Mouse (Mus musculus) layer of hippocampus, adult 8-10 months (tissue): Measurements from ENCODE around the gene Etv5. TPM values are rescaled to one million over a fixed set of nuclear protein-coding genes. Genes with fewer than 3 reads are reported as not detected.
A peak's percentile ranks its signal among the peaks of the same experiment; 100 is the strongest.
"Not testable (repeated sequence)": the region's sequence is repeated elsewhere in the genome, so short reads cannot be mapped to it uniquely, and the experiment has no call there.

Source experiments
- DNase-seq, 2 experiments: peaks; one replicate each; pipeline ENCODE4 v3.0.0; 2022; ENCODE audit warnings: low spot score in 2 of 2
- total RNA-seq, 4 experiments: library from RNA; stranded (reverse); gene quantifications; 2 replicates each; pipeline ENCODE4 v1.2.4; 2022

Gene Etv5
- total RNA-seq, 4 experiments from 2014 or later = 44.6 to 57.5 (median 50.9) TPM

DNA sequence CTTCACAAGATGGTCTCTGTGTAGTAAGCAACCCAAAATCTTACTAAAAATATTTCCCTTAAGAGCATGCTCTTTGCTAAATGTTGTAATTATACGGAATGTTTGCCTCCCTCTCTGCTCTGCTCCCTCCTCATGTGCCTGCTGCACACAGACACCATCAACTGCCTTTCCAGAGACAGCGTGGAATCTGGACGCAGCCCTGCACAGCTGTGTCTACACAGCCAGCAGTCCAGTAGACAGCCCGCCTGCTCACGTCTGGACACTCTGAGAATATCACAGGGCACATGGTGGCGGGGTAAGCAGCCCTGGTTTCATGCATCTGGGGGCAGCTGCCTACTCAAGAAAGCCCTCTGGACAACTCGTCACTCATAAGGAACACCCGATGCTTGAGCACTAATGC lies 43.1 kb downstream of the Etv5 start:
- no peak for DNase-seq

DNA sequence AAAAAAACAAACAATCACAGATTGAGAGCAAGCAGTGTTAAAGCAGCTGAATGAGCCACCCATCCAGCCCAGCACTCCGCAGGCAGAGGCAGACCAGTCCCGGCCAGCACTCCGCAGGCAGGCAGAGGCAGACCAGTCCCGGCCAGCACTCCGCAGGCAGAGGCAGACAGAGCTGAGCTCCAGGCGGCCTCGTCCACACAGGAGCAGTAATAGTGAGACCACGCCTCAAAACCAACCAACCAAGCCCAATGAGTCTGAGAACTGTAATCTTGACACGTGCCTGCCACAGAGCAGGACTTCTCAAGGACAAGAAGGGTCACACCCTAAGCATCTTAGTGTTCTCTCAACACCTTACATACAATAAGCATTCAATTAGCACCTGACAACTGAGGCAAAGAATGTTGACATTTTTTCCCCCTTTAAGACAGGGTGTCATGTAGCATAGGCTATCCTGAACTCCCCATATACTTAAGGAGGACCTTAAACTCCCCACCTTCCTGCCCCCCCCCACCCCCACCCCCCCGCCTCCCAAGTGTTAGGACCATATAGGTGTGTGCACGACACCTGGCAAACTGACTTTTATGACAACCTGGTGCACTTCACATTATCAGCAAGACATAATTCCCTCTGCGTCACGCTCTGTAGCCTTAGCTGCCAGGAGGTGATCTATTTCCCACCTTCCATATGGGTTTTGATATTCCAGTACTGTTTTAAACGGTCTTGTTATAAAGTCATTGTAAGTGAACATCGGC lies 44.2 kb downstream of the Etv5 start:
- no peak for DNase-seq

DNA sequence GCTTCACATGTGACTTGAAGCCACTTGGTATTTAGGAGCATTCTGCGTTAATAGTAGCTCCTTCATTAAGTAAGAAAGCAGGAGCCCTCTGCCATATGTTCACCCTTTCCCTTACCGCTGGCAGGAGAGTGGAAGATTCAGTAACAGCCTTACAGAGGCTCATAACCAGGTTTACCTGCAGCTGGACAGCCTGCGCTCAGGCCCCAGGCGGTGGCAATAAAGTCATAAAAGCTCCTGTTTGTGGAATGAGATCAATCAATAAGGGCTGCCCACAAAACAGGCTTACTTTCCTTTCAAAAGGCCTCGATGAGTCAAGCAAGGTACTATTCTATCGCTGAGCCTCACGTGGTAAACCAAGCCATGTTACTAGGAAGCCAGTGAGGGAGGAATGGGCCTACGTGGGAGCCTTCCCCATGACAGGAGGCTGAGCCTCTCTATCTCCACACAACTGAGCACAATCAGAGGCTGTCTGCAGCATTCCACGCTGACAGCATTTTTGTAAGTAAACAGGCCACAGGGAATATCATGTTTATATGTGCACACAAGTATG lies 49.1 kb downstream of the Etv5 start:
- no peak for DNase-seq

DNA sequence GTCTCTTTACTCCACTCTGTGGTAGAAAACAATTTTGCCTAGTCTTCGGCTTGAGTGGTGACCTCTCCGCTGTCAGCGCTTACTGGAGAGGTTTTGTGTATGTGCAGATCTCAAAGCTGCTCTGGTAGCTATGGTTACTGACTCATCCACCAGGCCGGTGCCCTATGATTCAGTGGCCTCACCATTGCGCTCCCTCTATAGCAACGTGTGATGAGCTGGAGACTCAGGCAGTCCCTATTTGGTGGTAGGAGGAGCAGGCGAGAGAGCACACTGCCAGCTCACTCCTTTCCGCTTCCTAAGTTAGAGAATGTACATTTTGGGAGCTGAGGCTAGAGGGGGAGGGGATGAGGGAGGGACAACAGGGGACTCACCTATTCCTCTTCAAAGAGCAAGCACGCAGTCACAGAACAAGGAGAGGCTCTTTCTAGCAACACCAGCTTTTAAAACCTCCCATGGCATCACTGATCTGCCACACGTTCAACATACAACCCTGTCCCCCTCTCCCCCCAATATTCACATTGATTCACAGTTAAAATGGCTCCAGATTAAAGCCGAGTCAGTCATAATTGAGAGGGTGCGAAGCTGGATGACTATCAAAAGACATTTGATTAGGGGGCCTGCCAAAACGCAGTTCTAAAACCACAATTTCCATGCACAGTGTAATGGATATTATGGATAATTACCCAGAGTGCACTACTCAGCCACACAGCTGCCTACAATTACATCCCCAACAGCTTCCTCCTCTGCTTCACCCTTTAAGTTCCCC lies 50.2 kb downstream of the Etv5 start:
- peak in 1 of 2 experiments; percentile 28 for DNase-seq

GRCm38 (mm10) chr16:22387731-22388130 lies 51.8 kb downstream of the Etv5 start:
- no peak for DNase-seq

GRCm38 (mm10) chr16:22382018-22382417 lies 57.5 kb downstream of the Etv5 start:
- not testable (repeated sequence) for DNase-seq

DNA sequence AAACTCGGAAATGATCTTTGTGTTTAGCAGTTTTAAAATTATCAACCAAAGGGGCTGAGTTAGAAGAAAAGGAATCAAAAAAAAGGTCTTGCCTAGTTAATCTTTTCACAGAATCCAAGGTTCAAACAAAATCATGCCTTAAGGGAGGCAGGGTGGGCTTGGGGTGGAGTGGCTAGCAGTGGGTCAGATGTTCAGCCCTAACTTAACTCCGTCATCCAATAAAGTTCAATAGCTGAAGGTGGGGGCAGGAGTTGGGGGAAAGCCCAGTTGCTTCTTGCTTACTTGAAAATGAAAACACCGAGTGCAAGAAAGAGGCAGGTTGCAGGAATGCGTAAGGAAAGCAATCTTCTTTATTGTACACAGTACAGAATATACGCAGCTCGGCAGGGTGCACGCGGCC lies 58.5 kb downstream of the Etv5 start:
- DNase-seq = no peak

DNA sequence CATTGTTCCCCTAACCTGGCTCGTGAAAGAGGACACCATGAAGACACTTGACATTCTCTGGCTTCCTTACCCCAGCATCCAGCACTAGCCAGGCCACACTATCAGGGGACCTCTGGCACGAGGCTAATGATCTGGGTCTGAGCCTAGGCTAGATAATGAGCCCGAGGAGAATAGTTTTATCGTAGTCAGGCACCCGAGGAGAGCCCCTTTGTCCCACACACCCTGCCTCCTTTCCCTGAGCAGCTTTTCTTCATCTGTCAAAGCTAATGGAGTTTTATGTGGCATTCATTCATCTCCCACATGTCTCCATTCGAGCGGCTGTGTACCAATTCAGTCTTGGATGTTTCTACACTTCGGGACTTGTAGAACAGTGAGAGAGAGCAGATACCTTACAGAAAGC lies 59.5 kb downstream of the Etv5 start:
- DNase-seq = no peak

DNA sequence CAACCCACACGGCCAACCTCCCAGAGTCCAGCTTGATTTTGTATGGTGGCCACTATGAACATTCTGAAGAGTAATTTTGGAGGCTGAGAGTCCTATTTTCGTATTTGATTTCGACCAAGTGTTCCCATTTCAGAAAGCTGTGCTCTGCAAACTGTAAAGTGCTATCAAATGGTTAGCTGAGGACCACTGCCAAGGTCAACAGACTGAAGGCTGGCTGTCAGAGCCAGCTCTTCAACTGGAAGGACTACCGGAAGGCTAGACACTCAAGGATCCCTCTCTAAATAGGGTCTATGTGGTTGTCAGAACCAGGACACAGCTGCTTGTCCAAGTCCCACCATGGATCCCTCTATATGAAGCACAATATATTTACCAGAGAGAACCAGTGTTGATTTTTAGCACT lies 60.2 kb downstream of the Etv5 start:
- no peak for DNase-seq

DNA sequence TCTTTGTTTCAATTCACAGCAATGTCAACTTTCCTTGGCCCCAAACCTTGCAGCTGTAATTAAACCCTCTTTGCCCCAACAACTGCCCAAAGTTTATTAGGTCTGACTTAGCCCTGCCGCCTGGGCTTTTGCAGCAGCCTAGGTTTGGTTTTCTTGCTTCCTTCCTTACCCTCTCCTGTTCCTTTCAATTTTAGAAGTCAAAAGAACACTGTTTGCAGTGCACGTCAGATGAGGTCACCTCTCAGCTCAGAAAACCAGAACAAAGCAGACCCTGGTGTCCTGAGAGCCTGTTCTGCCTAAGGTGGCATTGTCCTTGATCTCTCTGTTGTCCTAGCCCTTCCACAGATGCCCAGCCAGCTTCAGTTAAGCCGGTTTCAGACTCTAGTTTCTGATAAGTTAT lies 61.8 kb downstream of the Etv5 start:
- no peak for DNase-seq

GRCm38 (mm10) chr16:22374898-22375297 lies 64.6 kb downstream of the Etv5 start:
- no peak for DNase-seq

DNA sequence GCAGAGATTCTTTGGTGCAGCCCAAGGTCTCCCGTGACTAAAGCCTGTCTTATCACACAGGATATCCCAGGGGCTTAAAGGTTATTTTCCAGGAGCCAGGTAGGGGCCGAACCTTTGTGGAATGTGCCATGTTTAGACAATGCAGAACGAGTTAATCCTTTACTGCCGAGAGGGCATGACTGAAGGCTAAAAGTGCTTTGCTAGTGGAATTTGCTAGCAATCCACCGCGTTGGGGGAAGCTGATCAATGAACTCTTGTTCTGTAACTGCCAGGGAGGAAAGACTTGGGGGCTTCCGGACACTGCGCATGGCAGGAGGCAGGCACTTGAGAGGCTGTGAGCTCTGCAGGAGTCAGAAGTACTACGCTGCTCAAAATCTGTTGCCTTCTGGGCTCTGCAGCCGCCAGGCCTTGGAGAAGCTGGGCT lies 66.8 kb downstream of the Etv5 start:
- no peak for DNase-seq

DNA sequence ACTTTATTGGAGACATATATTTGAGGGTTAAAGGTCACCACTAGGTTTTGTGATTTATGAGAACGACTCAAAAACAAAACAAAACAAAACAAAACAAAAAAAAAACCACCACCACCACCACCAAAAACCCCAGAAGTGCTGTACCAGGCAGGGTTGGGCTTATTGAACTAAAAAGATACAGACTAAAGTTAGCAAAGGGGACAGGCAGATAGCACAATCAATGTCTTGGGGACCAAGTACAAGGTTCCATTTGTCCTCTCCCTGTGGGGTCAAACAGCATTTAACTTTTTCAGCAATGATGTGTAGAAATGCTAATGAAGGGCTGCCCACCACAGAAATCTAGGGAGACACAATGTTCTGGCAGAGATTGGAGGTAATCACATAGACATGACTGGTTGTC lies 67.3 kb downstream of the Etv5 start:
- DNase-seq = no peak

- DNase-seq = no peak
Measured at GRCm38 (mm10) chr16:22367099-22367498, 72.4 kb downstream of the Etv5 start.

DNA sequence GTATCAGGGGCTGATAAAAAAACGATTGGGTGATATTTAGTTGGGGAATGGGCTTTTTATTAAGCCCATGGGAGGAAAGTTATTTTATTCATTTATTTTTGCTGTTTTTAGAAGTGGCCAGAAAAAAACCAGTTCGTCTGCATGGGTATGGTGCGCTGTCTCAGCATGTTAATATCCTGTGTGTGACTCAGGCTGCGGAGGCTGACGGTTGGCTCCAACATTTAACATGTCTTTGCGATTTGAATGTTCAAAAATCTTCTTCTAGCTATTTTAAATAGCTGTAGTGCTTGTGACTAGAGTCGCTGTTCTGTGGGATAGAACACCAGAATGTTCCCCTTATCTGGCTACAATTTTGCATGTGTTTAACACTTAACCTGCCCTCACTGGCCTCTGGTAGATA lies 73.5 kb downstream of the Etv5 start:
- DNase-seq = peak in 1 of 2 experiments; percentile 41

GRCm38 (mm10) chr16:22365596-22365995 lies 73.9 kb downstream of the Etv5 start:
- no peak for DNase-seq

- no peak for DNase-seq
Measured at GRCm38 (mm10) chr16:22358701-22359354, 80.7 kb downstream of the Etv5 start.

DNA sequence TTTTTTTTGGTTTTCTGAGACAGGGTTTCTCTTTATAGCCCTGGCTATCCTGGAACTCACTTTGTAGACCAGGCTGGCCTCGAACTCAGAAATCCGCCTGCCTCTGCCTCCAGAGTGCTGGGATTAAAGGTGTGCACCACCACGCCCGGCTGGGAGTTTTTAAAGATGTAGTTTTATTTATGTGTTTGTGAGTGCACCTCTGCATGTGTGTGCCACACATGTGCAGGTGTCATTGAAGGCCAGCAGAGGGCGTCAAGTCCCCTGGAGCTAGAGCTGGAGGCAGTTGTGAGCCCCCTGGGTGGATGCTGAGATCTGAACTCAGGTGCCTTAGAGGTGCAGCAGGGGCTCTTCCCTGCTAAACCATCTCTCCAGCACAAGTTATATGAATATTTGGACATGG lies 85.3 kb downstream of the Etv5 start:
- DNase-seq = not testable (repeated sequence)

- no peak for DNase-seq
Measured at GRCm38 (mm10) chr16:22353639-22354038, 85.9 kb downstream of the Etv5 start.

- no peak for DNase-seq
Measured at GRCm38 (mm10) chr16:22351194-22351593, 88.3 kb downstream of the Etv5 start.

DNA sequence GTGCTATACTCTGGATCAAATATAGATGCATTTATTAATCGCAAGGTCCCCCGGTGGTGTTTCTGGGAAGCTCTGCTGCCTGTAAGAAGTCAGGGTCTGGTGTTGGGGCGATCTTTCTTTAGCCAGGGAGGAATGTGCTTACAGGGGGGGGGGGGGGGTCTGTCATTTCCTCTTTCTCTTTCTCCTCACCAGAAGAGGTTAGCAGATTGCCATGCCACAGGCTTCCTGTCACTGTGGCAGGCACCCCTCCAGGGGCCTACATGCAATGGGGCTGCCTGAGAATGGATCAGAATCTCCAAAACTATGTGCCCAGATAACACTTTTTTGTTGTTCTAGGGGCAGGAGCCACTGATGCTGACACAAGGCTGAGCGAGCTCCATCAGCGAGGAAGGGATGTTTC lies 89.7 kb downstream of the Etv5 start:
- DNase-seq = no peak
